Mouse (Mus musculus): Measurements from ENCODE around the gene Adcy10. TPM values are rescaled to one million over a fixed set of nuclear protein-coding genes. Genes with fewer than 3 reads are reported as not detected.
A peak's percentile ranks its signal among the peaks of the same experiment; 100 is the strongest.

Adcy10 gene
- under 1 TPM; 0.28 to 0.42 TPM for total RNA-seq (2021)
- long read RNA-seq, experiment 1 = 0 reads
- long read RNA-seq, experiment 2 = 0 reads

GRCm38 (mm10) chr1:165484688-165485233 lies at the start of gene Adcy10:
Adcy10 (plus strand) TSS chr1:165485183.
- DNase-seq (ENCODE audit: low spot score in 2 of 2) = no peak

- DNase-seq (ENCODE audit: low spot score in 2 of 2) = no peak
Measured at GRCm38 (mm10) chr1:165438289-165439021, 46.5 kb upstream of the Adcy10 start.

- DNase-seq (ENCODE audit: low spot score in 2 of 2) = no peak
Measured at GRCm38 (mm10) chr1:165440788-165441187, 44.2 kb upstream of the Adcy10 start.

GRCm38 (mm10) chr1:165441201-165441600 lies 43.8 kb upstream of the Adcy10 start:
- DNase-seq (ENCODE audit: low spot score in 2 of 2) = no peak

GRCm38 (mm10) chr1:165441719-165442118 lies 43.3 kb upstream of the Adcy10 start:
- no peak for DNase-seq (ENCODE audit: low spot score in 2 of 2)

GRCm38 (mm10) chr1:165459041-165459502 lies 25.9 kb upstream of the Adcy10 start:
- DNase-seq (ENCODE audit: low spot score in 2 of 2) = no peak

GRCm38 (mm10) chr1:165459503-165460181 lies 25.3 kb upstream of the Adcy10 start:
- peak; percentile 30 to 41 for DNase-seq (ENCODE audit: low spot score in 2 of 2)

- peak; percentile 100 for DNase-seq (ENCODE audit: low spot score in 2 of 2)
Measured at GRCm38 (mm10) chr1:165460360-165460800, 24.6 kb upstream of the Adcy10 start, which contains the start of the genes Dcaf6 and Mpc2. Dcaf6 (minus strand) TSS chr1:165460475. Mpc2 (plus strand) TSS chr1:165460637.

GRCm38 (mm10) chr1:165460801-165461377 lies 24.1 kb upstream of the Adcy10 start:
- peak; percentile 95 to 98 for DNase-seq (ENCODE audit: low spot score in 2 of 2)

GRCm38 (mm10) chr1:165461681-165462080 lies 23.3 kb upstream of the Adcy10 start:
- no peak for DNase-seq (ENCODE audit: low spot score in 2 of 2)

- no peak for DNase-seq (ENCODE audit: low spot score in 2 of 2)
Measured at GRCm38 (mm10) chr1:165462861-165463260, 22.1 kb upstream of the Adcy10 start.

- DNase-seq (ENCODE audit: low spot score in 2 of 2) = no peak
Measured at GRCm38 (mm10) chr1:165464574-165464973, 20.4 kb upstream of the Adcy10 start.

- DNase-seq (ENCODE audit: low spot score in 2 of 2) = no peak
Measured at GRCm38 (mm10) chr1:165468971-165469370, 16.0 kb upstream of the Adcy10 start.

GRCm38 (mm10) chr1:165469717-165470116 lies 15.3 kb upstream of the Adcy10 start:
- no peak for DNase-seq (ENCODE audit: low spot score in 2 of 2)

GRCm38 (mm10) chr1:165471490-165471889 lies 13.5 kb upstream of the Adcy10 start:
- no peak for DNase-seq (ENCODE audit: low spot score in 2 of 2)

GRCm38 (mm10) chr1:165486108-165486507 lies 1.1 kb downstream of the Adcy10 start:
- no peak for DNase-seq (ENCODE audit: low spot score in 2 of 2)

- no peak for DNase-seq (ENCODE audit: low spot score in 2 of 2)
Measured at GRCm38 (mm10) chr1:165489197-165489596, 4.2 kb downstream of the Adcy10 start.

GRCm38 (mm10) chr1:165498856-165499255 lies 13.9 kb downstream of the Adcy10 start:
- DNase-seq (ENCODE audit: low spot score in 2 of 2) = no peak

- peak; percentile 3 to 14 for DNase-seq (ENCODE audit: low spot score in 2 of 2)
Measured at GRCm38 (mm10) chr1:165503307-165504024, 18.5 kb downstream of the Adcy10 start.

GRCm38 (mm10) chr1:165506303-165506702 lies 21.3 kb downstream of the Adcy10 start:
- no peak for DNase-seq (ENCODE audit: low spot score in 2 of 2)

- no peak for DNase-seq (ENCODE audit: low spot score in 2 of 2)
Measured at GRCm38 (mm10) chr1:165510161-165510560, 25.2 kb downstream of the Adcy10 start.
